Mouse (Mus musculus): ENCODE measurements around the gene Phc3.

DNA sequence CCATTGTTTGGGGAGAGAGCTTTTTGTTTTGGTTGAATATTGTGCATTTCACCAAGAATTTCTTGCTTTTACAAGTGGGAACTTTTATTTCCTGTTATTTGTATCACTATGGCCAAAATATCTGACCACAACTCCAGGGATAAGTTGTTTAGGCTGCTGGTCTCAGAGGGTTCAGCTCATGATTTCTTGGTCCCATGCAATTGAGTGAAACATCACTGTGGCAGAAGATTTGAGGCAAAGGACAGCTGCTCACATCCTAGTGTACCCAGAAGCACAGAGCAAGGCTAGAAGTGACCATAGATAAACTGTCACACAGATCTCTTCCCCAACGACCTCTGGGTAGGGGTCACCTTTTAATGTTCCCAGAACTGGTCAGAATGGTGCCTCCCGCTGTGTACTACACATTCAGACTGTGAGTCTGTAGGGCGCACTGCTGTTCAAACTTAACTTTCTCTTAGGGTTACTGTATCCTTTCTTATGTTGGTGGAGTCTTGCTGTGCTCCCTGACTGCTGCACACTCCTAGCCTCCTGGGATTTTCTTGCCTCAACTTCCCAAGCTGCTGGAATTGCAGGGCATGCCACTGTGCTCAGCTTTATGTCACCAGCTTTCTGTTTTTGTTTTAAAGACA lies 31.9 kb upstream of the Phc3 start:
- TF ChIP-seq CTCF (conservative IDR thresholded peaks at IDR 0.05; ENCODE audit: insufficient read depth, insufficient read length, low read depth, low read length): no peak
- TF ChIP-seq POLR2A (IDR thresholded peaks at IDR 0.05; ENCODE audit: low read depth, low read length): no peak

Data from kidney, adult 2 months (tissue).